Mouse (Mus musculus): ENCODE measurements around the gene Phykpl. TPM values are rescaled to one million over a fixed set of nuclear protein-coding genes. Genes with fewer than 3 reads are reported as not detected.

The Phykpl gene
- total RNA-seq, 2 experiments from 2014 or later, result 15.5 to 15.8 TPM

GRCm38 (mm10) chr11:51591168-51591567 is 6.6 kb downstream of the Phykpl start:
- intact Hi-C loops (cut with DNase I), result no loop called here
- no peak overlapping the region for H3K4me3 ChIP-seq
- no peak overlapping the region for H3K27ac ChIP-seq
- no peak for TF ChIP-seq CTCF (IDR thresholded peaks at IDR 0.05)
- no peak for DNase-seq

GRCm38 (mm10) chr11:51591915-51592314 is 7.4 kb downstream of the Phykpl start:
- no peak for TF ChIP-seq CTCF (IDR thresholded peaks at IDR 0.05)
- intact Hi-C loops (cut with DNase I), result no loop called here

GRCm38 (mm10) chr11:51593368-51593767 is 8.8 kb downstream of the Phykpl start:
- H3K27ac ChIP-seq, result no peak overlapping the region
- intact Hi-C loops (cut with DNase I), result no loop called here
- no peak for DNase-seq
- H3K4me3 ChIP-seq, result no peak overlapping the region
- TF ChIP-seq CTCF (IDR thresholded peaks at IDR 0.05), result no peak

More at GRCm38 (mm10) chr11:51591915-51592314, 7.4 kb downstream of the Phykpl start:
- H3K27ac ChIP-seq, result no peak overlapping the region
- DNase-seq, result no peak
- no peak overlapping the region for H3K4me3 ChIP-seq

GRCm38 (mm10) chr11:51593849-51594248 is 9.3 kb downstream of the Phykpl start:
- no peak overlapping the region for H3K27ac ChIP-seq
- intact Hi-C loops (cut with DNase I), result no loop called here
- TF ChIP-seq CTCF (IDR thresholded peaks at IDR 0.05), result no peak
- no peak overlapping the region for H3K4me3 ChIP-seq
- DNase-seq, result no peak

GRCm38 (mm10) chr11:51594715-51595350 is 10.3 kb downstream of the Phykpl start:
- intact Hi-C loops (cut with DNase I), result no loop called here
- no peak for DNase-seq
- no peak for TF ChIP-seq CTCF (IDR thresholded peaks at IDR 0.05)
- H3K27ac ChIP-seq, result no peak overlapping the region
- H3K4me3 ChIP-seq, result no peak overlapping the region

GRCm38 (mm10) chr11:51595459-51596083 is 11.0 kb downstream of the Phykpl start:
- TF ChIP-seq CTCF (IDR thresholded peaks at IDR 0.05), result no peak
- no peak for DNase-seq
- intact Hi-C loops (cut with DNase I), result no loop called here
- H3K4me3 ChIP-seq, result no peak overlapping the region
- H3K27ac ChIP-seq, result peak overlapping the region; percentile 16; the same call in 1 of the 2 replicates

GRCm38 (mm10) chr11:51597553-51597952 is 13.0 kb downstream of the Phykpl start:
- intact Hi-C loops (cut with DNase I), result no loop called here
- Histone ChIP-seq H3K27ac (no peak overlapping the region), H3K4me3 (no peak overlapping the region)
- DNase-seq, result no peak
- no peak for TF ChIP-seq CTCF (IDR thresholded peaks at IDR 0.05)

- intact Hi-C loops (cut with DNase I), result no loop called here
- no peak for DNase-seq
- no peak overlapping the region for H3K27ac ChIP-seq
- H3K4me3 ChIP-seq, result no peak overlapping the region
- TF ChIP-seq CTCF (IDR thresholded peaks at IDR 0.05), result no peak
Observed at GRCm38 (mm10) chr11:51602253-51602652, 17.7 kb downstream of the Phykpl start.

- Histone ChIP-seq H3K4me3 (peak overlapping the region; percentile 87), H3K27ac (peak overlapping the region; percentile 98)
- peak; percentile 95 for DNase-seq
- TF ChIP-seq CTCF (IDR thresholded peaks at IDR 0.05), result no peak
- intact Hi-C loops (cut with DNase I), result no loop called here
Observed at GRCm38 (mm10) chr11:51605602-51606446, 21.3 kb downstream of the Phykpl start.

GRCm38 (mm10) chr11:51606447-51607095 is 22.0 kb downstream of the Phykpl start, which contains the start of gene Hnrnpab:
TSS of gene Hnrnpab (minus strand) at chr11:51606847.
- no peak for TF ChIP-seq CTCF (IDR thresholded peaks at IDR 0.05)
- intact Hi-C loops (cut with DNase I), result no loop called here
- peak within 1 kb of the TSS; percentile 98 for H3K27ac ChIP-seq
- peak; percentile 98 for DNase-seq
- peak within 1 kb of the TSS; percentile 87 for H3K4me3 ChIP-seq

GRCm38 (mm10) chr11:51607096-51607738 is 22.7 kb downstream of the Phykpl start:
- no peak for DNase-seq
- TF ChIP-seq CTCF (IDR thresholded peaks at IDR 0.05), result no peak
- H3K27ac ChIP-seq, result peak overlapping the region; percentile 98
- intact Hi-C loops (cut with DNase I), result no loop called here
- peak overlapping the region; percentile 87 for H3K4me3 ChIP-seq

Measured in gastrocnemius, adult 2 months (tissue).